Mouse (Mus musculus): ENCODE results near the gene Marcks. TPM values are rescaled to one million over a fixed set of nuclear protein-coding genes. Genes with fewer than 3 reads are reported as not detected.
"Not testable (repeated sequence)": the region's sequence is repeated elsewhere in the genome, so short reads cannot be mapped to it uniquely, and the experiment has no call there.

Marcks gene
- total RNA-seq, 2 experiments from 2014 or later, result 48.1 to 76.6 TPM

- DNase-seq, result peak; percentile 94 to 97
Measured at GRCm38 (mm10) chr10:37136981-37137518, 1.7 kb downstream of the Marcks start.

DNA sequence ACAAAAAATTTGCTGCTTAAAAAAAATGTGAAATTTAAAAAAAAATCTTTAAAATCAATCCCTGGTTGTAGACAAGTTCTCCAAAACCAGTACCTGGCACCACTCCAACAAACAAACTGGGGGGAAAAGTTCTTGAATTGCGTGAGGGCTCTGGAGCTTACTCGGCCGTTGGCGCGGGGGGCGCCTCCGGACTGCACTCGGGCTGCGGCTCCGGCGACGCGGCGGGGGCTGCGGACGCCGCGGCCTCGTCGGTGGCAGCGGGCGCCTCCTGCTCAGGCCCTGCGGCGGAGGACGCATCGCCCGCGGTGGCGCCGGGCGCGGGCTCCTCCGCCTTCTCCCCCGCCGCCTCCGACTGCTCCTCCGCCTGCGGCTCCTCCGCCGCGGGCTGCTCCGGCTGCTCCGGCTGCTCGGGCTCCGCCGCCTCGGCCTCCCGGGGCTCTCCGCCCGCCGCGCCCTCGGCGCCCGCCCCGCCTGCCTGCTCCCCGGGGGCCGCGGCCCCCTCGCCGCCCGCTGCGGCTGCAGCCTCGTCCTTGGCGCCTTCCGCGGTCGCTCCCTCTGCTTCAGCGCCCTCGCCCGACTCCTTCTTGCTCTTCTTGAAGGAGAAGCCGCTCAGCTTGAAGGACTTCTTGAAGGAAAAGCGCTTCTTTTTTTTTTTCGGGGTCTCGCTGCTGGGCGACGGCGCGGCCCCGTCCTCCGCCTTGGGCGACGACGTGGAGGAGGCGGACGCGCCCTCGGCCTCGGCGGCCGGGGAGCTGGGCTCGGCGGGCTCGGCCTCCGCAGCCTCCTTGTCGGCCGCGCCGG lies 2.6 kb downstream of the Marcks start:
- DNase-seq, result peak; percentile 65 to 73

DNA sequence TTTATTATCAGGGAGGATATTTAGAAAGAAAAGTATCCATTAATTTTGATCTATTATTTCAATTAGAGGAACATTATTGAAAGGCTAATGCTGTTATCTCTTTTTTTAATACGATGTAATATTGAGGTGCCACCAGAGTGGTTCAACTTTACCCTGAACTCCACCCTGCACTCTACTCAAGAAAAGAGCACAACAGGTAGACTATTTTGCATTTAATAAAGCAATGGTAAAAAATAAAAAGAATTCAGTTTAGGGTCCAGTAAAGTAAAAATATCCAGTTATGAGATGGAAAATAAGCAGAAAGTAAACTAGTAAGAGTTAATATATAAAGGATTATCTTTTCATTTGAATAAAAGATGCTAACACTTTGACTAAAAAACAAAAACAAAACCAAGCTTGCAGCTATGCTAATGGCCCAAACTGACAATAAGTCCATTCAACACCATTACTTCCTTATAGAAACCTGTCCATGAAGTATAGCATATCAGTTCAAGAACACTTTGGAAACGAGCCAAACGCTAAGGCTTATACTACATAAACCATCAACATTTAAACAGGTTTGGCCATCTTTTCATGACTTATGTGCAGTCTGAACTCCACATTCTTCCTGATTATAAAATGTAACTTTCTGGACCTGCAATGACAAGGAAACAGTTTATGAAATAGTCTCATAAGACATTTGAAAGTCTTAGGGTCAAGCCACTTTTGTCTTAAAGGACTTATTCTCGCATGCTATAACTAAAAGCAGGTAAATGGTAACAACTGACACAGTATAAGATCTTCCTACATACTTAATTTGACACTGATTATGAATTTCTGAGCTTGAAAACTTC lies 4.6 kb downstream of the Marcks start:
- no peak for DNase-seq

GRCm38 (mm10) chr10:37132671-37133070 lies 6.0 kb downstream of the Marcks start:
- DNase-seq, result no peak

- no peak for DNase-seq
Measured at GRCm38 (mm10) chr10:37129652-37130051, 9.1 kb downstream of the Marcks start.

DNA sequence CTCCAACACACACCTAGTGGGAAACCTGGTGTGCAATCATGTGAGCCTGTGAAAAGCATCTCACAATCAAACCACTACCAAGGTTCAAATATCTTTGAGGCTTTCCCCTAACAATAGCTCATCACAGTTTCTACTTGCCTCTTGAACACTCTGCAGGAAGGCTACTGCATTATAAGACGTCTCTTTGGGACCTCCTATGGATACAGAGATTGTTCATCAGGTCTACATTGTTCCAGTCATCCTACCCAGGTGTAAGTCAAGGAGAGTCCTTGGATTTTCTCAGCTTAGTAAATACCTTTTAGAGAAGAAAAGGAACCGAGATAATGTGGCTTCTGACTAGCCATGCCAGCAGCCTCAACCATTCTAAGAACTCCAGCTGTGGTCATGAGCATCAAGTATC lies 23.4 kb downstream of the Marcks start:
- no peak for DNase-seq

DNA sequence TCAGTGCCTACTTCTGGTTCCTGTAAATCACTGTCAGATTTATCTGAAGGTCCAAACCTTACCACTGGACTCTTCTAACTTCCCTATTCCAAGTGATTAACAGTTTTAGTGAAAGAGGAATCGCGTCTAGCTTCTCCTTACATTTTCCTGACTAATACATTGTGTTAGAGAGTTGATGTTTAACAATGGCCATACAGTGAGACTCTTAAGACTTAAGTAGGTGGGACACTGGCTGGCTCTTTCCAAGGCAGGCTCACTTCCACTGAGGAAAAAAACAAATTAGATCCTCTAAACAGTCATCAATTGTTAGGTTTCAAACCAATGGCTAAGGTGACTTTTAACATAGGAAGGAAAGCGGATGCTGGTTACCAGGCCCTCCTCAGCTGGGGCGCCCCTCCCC lies 25.9 kb downstream of the Marcks start:
- no peak for DNase-seq

DNA sequence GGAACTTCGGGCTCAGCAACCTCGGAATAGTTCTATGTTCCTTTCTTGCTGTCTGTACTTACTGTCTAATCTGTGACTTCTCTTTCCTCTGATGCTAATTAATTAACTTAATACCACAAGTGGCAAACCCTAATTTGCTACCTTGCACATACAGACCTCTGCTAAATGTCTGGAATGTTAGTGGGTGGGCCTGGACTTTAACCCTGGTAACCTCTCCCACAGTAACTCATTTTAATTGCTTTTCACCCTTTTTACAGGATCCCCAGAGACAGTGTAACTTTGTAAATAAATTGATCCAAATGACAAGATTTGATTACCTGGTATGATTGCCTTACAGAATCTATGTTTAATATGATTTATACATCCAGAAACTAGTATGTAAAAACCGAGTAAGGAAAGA lies 26.4 kb downstream of the Marcks start:
- no peak for DNase-seq

DNA sequence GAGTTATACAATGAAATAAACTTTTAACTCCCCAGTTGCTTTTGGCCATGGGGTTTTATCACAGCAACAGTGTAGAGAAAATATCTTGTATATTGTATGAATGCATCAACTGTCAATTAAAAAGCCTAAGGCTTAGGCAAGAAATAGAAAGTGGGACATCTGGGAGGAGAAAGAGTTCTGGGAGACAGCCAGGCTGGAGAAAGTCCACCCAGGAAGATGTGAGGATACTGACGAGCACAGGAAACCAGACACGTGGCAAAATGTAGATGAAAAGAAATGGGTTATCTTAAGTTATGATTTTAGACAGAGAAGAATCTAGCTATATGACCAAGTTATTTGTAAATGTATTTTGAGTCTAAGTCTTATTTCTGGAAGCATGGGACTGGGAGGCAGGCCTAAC lies 27.3 kb downstream of the Marcks start:
- no peak for DNase-seq

GRCm38 (mm10) chr10:37106871-37107627 lies 31.7 kb downstream of the Marcks start:
- no peak for DNase-seq

- no peak for DNase-seq
Measured at GRCm38 (mm10) chr10:37106303-37106702, 32.4 kb downstream of the Marcks start.

DNA sequence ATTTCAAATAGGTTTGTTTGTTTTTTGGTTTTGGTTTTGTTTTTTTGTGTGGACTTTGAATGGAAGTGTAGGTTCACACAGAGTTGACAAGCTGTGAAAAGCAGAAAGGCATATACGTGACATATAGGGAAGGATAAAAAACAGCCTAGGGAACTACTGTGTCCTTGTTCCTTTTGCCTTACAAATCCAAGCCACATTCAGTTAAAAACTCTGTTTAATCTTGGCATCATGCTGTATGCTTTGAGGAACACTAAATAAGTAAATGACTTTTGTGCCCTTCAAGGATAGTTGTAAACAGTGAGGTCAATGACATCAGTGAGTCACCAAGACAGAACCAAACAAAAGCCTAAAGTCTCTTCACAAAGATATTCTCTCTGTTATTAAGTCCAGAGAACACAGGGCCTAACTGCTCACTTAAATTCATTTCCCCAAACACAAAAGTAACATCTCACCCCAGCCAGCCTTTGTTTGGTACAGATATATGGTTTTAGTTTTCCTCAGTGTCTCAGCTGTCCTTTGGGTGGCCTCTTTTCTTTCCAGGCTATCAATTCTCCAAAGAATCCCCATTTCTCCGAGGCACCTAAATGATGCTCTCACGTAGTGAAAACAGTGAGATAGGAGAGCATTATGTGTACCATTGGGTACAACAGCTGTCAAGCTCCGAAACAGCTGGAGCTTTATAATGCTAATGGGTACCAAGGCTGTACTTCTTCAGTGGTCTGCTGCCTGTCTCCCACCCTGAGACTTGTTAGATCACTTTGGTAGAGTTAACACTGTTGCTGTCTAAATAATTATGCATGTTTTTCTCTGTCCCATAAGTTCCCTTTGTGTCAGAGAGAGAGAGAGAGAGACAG lies 36.3 kb downstream of the Marcks start:
- DNase-seq, result peak in 1 of 2 experiments; percentile 6

DNA sequence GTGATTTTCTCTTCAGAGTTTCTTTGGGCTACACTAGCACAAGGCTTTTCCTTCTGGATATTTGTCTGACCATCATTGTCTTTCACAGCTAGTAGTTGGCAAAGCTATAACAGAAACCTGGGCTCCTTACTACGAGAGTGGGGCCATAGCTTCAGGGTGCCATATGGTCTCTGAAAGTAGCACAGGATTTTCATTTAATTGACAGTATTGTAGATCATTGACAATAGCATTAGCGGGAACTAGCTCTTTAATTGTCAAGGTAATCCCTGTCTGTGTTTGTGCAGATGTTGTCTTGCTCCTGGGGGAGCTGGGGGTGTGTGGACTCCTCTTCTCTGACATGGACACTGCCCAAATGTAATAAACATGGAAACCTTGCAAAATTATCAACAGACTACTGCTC lies 37.0 kb downstream of the Marcks start:
- DNase-seq, result no peak

DNA sequence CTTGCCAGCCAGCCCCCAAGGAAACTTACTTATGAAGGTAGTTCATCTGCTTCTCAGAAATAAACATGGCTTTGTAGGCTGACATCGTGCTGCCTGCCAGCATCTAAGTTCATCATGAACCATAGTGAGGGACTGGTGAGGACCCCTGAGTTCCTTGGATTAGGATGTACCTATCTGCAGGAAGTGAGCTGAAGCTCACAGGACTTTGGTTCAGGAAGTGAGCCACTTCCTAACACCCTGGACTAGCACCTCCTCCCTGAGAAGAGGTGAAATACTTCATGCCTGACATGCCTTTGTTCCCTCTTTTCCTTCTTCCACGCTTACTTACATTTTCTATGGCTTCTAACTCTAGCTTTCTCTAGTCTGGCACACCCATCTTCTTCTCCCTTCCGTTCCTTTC lies 42.2 kb downstream of the Marcks start:
- no peak for DNase-seq

GRCm38 (mm10) chr10:37095803-37096202 lies 42.9 kb downstream of the Marcks start:
- peak; percentile 40 to 58 for DNase-seq

DNA sequence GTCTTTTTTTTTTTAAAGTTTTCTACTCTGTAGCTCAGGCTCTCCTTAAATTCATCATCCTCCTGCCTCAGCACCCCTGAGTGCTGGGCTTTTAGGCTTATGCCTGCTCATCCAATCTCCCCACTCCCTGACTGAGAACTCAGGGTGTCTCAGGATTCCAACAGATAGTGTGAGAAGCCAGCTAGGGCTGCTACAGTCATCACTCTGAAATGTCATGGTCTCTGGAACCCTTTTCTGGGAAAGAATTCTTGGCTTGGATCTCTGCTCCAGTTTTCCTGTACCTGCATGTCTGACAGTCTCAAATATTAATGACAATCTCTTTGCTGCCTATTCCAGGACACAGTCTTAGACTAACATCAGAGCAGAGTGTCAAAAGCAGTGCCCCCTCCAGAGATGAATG lies 45.4 kb downstream of the Marcks start:
- DNase-seq, result peak; percentile 29 to 30

DNA sequence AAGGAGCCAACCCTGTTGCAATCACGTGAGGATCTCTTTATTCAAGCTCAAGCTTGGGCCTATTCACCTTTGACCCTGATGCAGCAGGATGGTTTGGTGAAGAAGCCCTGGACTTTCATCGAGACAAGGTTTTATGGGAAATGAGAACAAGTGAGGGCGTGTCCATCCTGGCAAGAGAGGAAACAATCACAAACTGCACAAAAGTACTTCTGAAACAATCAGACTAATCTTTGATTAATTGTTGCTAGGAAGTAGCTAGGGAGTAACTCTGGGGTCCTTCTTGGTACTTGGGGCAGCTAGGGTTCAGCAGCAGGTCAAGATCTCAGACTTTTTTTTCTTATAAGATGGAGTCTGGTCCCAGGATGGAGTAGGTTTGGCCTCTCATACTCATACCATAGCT lies 48.3 kb downstream of the Marcks start:
- DNase-seq, result no peak

GRCm38 (mm10) chr10:37084071-37084470 lies 54.6 kb downstream of the Marcks start:
- not testable (repeated sequence) for DNase-seq
